Mouse (Mus musculus) hindbrain, embryonic 15.5 days (tissue): ENCODE measurements at regions not wholly inside any gene's neighbourhood (a gene's known extent, or its start where the extent isn't known, plus 50 kb on each side); places are given as distances from the start of the nearest gene placed in this dataset.

ENCODE experiments used
- ATAC-seq: fragments of 200-750 bp; cut with Nextera tagmentation; 2 replicates; pipeline ENCODE4 v1.8.0; 2017; ENCODE audit warnings: low read depth, moderate number of reproducible peaks, moderate TSS enrichment; ENCODE audit not compliant: low FRiP score
- H3K27ac ChIP-seq: fragments of 300-500 bp; sonication (generic); replicated peaks from 2 replicates; pipeline ENCODE4 v1.5.1; 2015; ENCODE audit warnings: mild to moderate bottlenecking, inconsistent platforms
- H3K27me3 ChIP-seq: fragments of 300-500 bp; sonication (generic); 2 replicates; pipeline ENCODE4 v1.6.1; 2015; ENCODE audit warnings: control low read depth, inconsistent platforms
- H3K36me3 ChIP-seq: fragments of 300-500 bp; sonication (generic); 2 replicates; pipeline ENCODE4 v1.6.1; 2015; ENCODE audit warnings: control low read depth, inconsistent platforms
- H3K4me1 ChIP-seq: fragments of 300-500 bp; sonication (generic); replicated peaks from 2 replicates; pipeline ENCODE4 v1.6.1; 2015; ENCODE audit warnings: control low read depth, inconsistent platforms
- H3K4me2 ChIP-seq: fragments of 300-500 bp; sonication (generic); 2 replicates; pipeline ENCODE4 v1.6.1; 2015; ENCODE audit warnings: moderate library complexity, mild to moderate bottlenecking, inconsistent platforms
- H3K4me3 ChIP-seq: fragments of 300-500 bp; sonication (generic); 2 replicates; pipeline ENCODE4 v1.5.1; 2015; ENCODE audit warnings: mild to moderate bottlenecking, inconsistent platforms
- H3K9ac ChIP-seq: fragments of 300-500 bp; sonication (generic); 2 replicates; pipeline ENCODE4 v1.6.1; 2015; ENCODE audit warnings: inconsistent platforms
- H3K9me3 ChIP-seq: fragments of 300-500 bp; sonication (generic); 2 replicates; pipeline ENCODE4 v1.6.1; 2016; ENCODE audit warnings: control low read depth, inconsistent platforms
- WGBS: fragments of 180-500 bp; shearing (Covaris S2); methylation state at CpG from one replicate; pipeline ENCODE4 v1.1.7; 2015; 5-methylcytosine and 5-hydroxymethylcytosine counted together

GRCm38 (mm10) chr7:137715126-137715900 is 277.9 kb downstream of the Glrx3 start:
- ATAC-seq = no peak
- WGBS = 49% methylated on average over 6 of the region's 6 CpGs
- no peak overlapping the region for H3K9ac ChIP-seq

DNA sequence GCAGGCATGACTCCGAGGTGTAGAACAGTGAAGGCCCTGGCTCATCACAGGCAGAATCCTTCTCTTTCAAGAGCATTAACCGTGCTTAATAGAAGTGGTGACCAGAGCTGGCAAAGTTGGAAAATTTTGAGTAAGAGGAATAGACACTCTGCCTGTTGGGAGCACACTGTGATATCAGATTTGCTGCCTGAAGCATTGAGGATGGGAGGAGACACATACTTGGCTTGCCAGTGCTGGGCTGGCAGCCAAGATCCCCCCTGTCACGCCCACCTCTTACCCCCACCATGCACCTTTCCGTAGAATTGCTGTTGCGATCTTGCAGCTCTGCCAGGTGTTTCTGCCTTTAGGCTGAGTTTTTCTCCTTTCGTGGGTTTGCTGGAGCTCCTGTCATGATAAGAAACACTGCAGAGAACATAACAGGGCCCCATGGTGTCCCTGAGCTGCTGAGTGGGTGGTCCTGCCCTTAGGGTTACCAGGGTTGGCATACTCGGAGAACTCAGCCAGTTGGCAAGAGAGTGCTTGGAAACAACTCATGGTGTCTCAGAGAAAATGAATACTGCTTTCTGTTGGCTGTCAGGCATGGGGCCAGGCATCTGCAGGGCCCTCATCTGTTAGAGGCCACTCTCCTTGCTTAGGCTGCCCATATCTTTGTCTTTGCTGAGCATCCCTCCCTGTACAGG is 286.1 kb downstream of the Glrx3 start:
- peak; percentile 84 for ATAC-seq

More at GRCm38 (mm10) chr7:137715126-137715900, 277.9 kb downstream of the Glrx3 start:
- Histone ChIP-seq H3K27me3 (no peaks in the 10 kb centered on the region), H3K9me3 (no peaks in the 10 kb centered on the region), H3K4me2 (no peak overlapping the region), H3K4me3 (no peak overlapping the region), H3K4me1 (peaks cover 24% of the 10 kb centered on the region), H3K27ac (no peak overlapping the region), H3K36me3 (no peaks in the 10 kb centered on the region)

GRCm38 (mm10) chr7:137726031-137726430 is 288.6 kb downstream of the Glrx3 start:
- H3K4me3 ChIP-seq = no peak overlapping the region
- H3K9ac ChIP-seq = no peak overlapping the region
- ATAC-seq = peak; percentile 47; the same call in 1 of the 2 replicates
- 54% methylated on average over 7 of the region's 7 CpGs for WGBS
- H3K4me2 ChIP-seq = no peak overlapping the region
- H3K4me1 ChIP-seq = peaks cover 18% of the 10 kb centered on the region; the same call in 1 of the 2 replicates
- no peaks in the 10 kb centered on the region for H3K9me3 ChIP-seq
- H3K27me3 ChIP-seq = no peaks in the 10 kb centered on the region
- no peaks in the 10 kb centered on the region for H3K36me3 ChIP-seq
- H3K27ac ChIP-seq = no peak overlapping the region

More for the DNA sequence above, 286.1 kb downstream of the Glrx3 start:
- Histone ChIP-seq H3K4me1 (peaks cover 21% of the 10 kb centered on the region; the same call in 1 of the 2 replicates), H3K9me3 (no peaks in the 10 kb centered on the region), H3K4me3 (no peak overlapping the region), H3K9ac (no peak overlapping the region), H3K4me2 (no peak overlapping the region), H3K27me3 (no peaks in the 10 kb centered on the region), H3K27ac (peak overlapping the region; percentile 50), H3K36me3 (no peaks in the 10 kb centered on the region)
- WGBS = 62% methylated on average over 7 of the region's 7 CpGs

GRCm38 (mm10) chr7:137735873-137736527 is 298.6 kb downstream of the Glrx3 start:
- Histone ChIP-seq H3K27ac (no peak overlapping the region), H3K27me3 (no peaks in the 10 kb centered on the region), H3K36me3 (no peaks in the 10 kb centered on the region), H3K4me1 (no peaks in the 10 kb centered on the region), H3K9me3 (no peaks in the 10 kb centered on the region), H3K4me3 (no peak overlapping the region), H3K4me2 (no peak overlapping the region), H3K9ac (no peak overlapping the region)
- WGBS = 78% methylated on average over 5 of the region's 5 CpGs
- ATAC-seq = no peak

DNA sequence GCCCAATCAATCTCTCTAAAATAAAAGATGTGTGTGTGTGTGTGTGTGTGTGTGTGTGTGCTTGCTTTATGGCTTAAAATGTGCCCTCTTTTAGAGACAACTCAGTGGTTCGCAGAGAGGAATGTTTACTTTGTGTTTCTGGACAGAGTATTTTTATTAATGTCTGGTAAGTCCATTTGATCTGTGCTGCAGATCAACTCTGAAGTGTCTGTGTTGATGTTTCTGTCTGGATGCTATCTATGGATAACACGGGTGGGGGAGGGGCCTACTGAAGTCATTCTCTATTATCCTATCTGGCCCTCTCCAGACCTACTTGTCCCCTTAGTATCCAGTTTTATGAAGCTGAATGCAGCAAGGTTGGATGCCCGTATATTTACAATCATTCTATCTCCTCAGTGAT is 304.3 kb downstream of the Glrx3 start:
- no peak overlapping the region for H3K27ac ChIP-seq
- 85% methylated on average over 3 of the region's 3 CpGs for WGBS
- no peak overlapping the region for H3K4me2 ChIP-seq
- no peak overlapping the region for H3K9ac ChIP-seq
- H3K4me3 ChIP-seq = no peak overlapping the region
- peaks cover 8% of the 10 kb centered on the region; the same call in 1 of the 2 replicates for H3K4me1 ChIP-seq
- H3K36me3 ChIP-seq = no peaks in the 10 kb centered on the region
- H3K9me3 ChIP-seq = no peaks in the 10 kb centered on the region
- no peaks in the 10 kb centered on the region for H3K27me3 ChIP-seq
- ATAC-seq = no peak

- Histone ChIP-seq H3K36me3 (no peaks in the 10 kb centered on the region), H3K4me1 (peaks cover 8% of the 10 kb centered on the region; the same call in 1 of the 2 replicates), H3K4me3 (no peak overlapping the region), H3K4me2 (no peak overlapping the region), H3K9ac (no peak overlapping the region), H3K27me3 (no peaks in the 10 kb centered on the region), H3K9me3 (no peaks in the 10 kb centered on the region), H3K27ac (no peak overlapping the region)
- WGBS = 34% methylated on average over 7 of the region's 7 CpGs
- no peak for ATAC-seq
Observed at GRCm38 (mm10) chr7:137742297-137742751, 304.9 kb downstream of the Glrx3 start.

GRCm38 (mm10) chr7:137745575-137745974 is 308.2 kb downstream of the Glrx3 start:
- H3K9me3 ChIP-seq = no peaks in the 10 kb centered on the region
- WGBS = 72% methylated on average over 1 of the region's 1 CpGs
- no peaks in the 10 kb centered on the region for H3K36me3 ChIP-seq
- H3K4me3 ChIP-seq = no peak overlapping the region
- H3K27ac ChIP-seq = no peak overlapping the region
- peaks cover 8% of the 10 kb centered on the region; the same call in 1 of the 2 replicates for H3K4me1 ChIP-seq
- no peak for ATAC-seq
- no peaks in the 10 kb centered on the region for H3K27me3 ChIP-seq
- H3K9ac ChIP-seq = no peak overlapping the region
- no peak overlapping the region for H3K4me2 ChIP-seq

DNA sequence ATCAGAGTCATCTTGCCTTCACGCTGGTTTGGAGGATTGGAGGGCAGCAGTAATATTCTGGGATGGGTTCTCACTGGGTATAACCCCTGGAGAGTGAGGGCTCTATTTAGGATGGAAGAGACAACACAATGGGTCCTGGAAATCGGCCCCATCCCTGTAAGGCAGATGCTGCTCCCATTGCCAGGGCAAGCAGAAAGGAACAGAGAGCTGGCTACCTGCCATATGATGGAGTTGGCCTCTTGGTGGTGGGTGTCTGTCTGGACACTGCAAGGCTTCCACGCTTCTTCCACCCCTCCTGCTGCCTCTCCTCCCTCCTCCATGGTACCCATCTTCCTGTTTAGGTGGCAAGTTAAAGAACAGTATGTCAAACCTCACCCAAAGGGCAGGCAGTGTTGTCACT is 308.6 kb downstream of the Glrx3 start:
- Histone ChIP-seq H3K9me3 (no peaks in the 10 kb centered on the region), H3K27me3 (no peaks in the 10 kb centered on the region), H3K36me3 (no peaks in the 10 kb centered on the region), H3K4me3 (no peak overlapping the region), H3K9ac (no peak overlapping the region), H3K4me2 (no peak overlapping the region), H3K27ac (no peak overlapping the region), H3K4me1 (peaks cover 8% of the 10 kb centered on the region; the same call in 1 of the 2 replicates)
- 78% methylated on average over 3 of the region's 3 CpGs for WGBS
- ATAC-seq = no peak

DNA sequence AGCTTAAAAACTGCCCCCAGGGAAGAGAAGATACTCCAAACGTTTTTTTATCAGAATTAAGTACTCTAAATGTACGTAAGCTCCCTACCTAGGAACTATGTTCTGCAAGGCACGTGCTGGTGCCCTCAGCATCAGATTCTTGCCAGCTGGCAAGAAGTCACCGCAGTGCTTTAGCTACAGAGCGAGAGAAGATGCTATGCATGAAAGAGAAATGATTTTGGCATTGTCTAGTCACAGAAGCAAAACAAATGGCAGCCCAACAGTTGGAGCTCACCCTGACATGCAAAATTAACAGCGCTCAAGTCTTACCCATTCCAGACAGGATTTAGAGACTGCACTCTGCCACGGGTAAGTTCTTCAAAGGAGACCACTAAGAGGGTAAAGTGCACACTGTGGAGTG is 311.5 kb downstream of the Glrx3 start:
- no peak overlapping the region for H3K4me2 ChIP-seq
- no peak for ATAC-seq
- H3K27me3 ChIP-seq = no peaks in the 10 kb centered on the region
- H3K4me1 ChIP-seq = no peaks in the 10 kb centered on the region
- H3K4me3 ChIP-seq = no peak overlapping the region
- H3K9me3 ChIP-seq = no peaks in the 10 kb centered on the region
- H3K36me3 ChIP-seq = no peaks in the 10 kb centered on the region
- 55% methylated on average over 7 of the region's 7 CpGs for WGBS
- no peak overlapping the region for H3K27ac ChIP-seq
- H3K9ac ChIP-seq = no peak overlapping the region

DNA sequence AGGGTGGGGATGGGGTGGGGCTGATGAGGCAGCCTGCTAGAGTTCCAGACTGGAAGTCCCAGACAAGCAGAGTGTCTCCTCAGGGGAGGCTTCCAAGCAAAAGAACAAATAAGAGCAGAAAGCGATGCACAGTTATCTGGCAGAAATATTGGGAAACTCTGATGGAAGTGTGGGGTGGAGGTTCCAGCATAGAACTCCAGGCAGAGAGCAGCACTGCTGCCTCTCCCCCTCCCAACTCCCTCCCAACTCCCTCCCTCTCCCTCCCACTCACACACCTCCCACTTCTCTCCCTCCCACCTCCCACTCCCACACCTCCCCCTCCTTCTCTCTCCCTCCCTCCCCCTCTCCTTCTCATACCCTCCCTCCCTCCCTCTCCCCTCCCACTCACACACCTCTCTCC is 313.3 kb downstream of the Glrx3 start:
- Histone ChIP-seq H3K4me2 (no peak overlapping the region), H3K4me1 (no peaks in the 10 kb centered on the region), H3K9ac (no peak overlapping the region), H3K9me3 (no peaks in the 10 kb centered on the region), H3K27me3 (no peaks in the 10 kb centered on the region), H3K4me3 (no peak overlapping the region), H3K36me3 (no peaks in the 10 kb centered on the region), H3K27ac (no peak overlapping the region)
- WGBS = 86% methylated on average over 1 of the region's 1 CpGs
- ATAC-seq = no peak

GRCm38 (mm10) chr7:137751151-137751859 is 313.9 kb downstream of the Glrx3 start:
- 58% methylated on average over 4 of the region's 4 CpGs for WGBS
- Histone ChIP-seq H3K9me3 (no peaks in the 10 kb centered on the region), H3K4me1 (no peaks in the 10 kb centered on the region), H3K4me2 (no peak overlapping the region), H3K27me3 (no peaks in the 10 kb centered on the region), H3K9ac (no peak overlapping the region), H3K27ac (no peak overlapping the region), H3K4me3 (no peak overlapping the region), H3K36me3 (no peaks in the 10 kb centered on the region)
- no peak for ATAC-seq
